20 mouse cellular contexts compared by ENCODE assay signal in genomic region chr16:12644621-12645020, GRCm38 (mm10).
"Had no signal": no experiment of that assay in that cellular context is flagged by ENCODE, and none has a peak within 500 bp of the region (broad histone marks: within the 10 kb centered on the region; RNA-seq: fewer than 3 reads in every experiment).

No protein-coding gene starts in this region.

- H3K4me1 ChIP-seq: liver, embryonic 13.5 days; liver, embryonic 15.5 days; lung, embryonic 15.5 days; megakaryocyte, embryonic 14.5 days; midbrain, embryonic 12.5 days; neural tube, embryonic 12.5 days; stomach, embryonic 15.5 days had no signal

- H3K9me3 ChIP-seq: liver, embryonic 13.5 days; liver, embryonic 15.5 days; lung, embryonic 15.5 days; megakaryocyte, embryonic 14.5 days; midbrain, embryonic 12.5 days; neural tube, embryonic 12.5 days; stomach, embryonic 15.5 days had no signal

- H3K9ac ChIP-seq: liver, embryonic 13.5 days; liver, embryonic 15.5 days; liver, postnatal 0 days; lung, embryonic 15.5 days; midbrain, embryonic 12.5 days; neural tube, embryonic 12.5 days; stomach, embryonic 15.5 days had no signal

- ATAC-seq: liver, postnatal 0 days; lung, postnatal 0 days; midbrain, embryonic 16.5 days had no signal

- DNase-seq: liver, embryonic 13.5 days; liver, postnatal 0 days; lung, adult 2 months; lung, postnatal 14 days; lung, postnatal 36 days; midbrain, embryonic 14.5 days; right cerebral cortex, postnatal 14 days; thymus, adult 2 months; thymus, postnatal 25 days; thymus, postnatal 4 days had no signal

- H3K36me3 ChIP-seq: liver, embryonic 13.5 days; liver, embryonic 15.5 days; lung, embryonic 15.5 days; midbrain, embryonic 12.5 days; neural tube, embryonic 12.5 days; stomach, embryonic 15.5 days had no signal

- H3K27ac ChIP-seq: liver, embryonic 13.5 days; liver, embryonic 15.5 days; lung, embryonic 15.5 days; macrophage; midbrain, embryonic 12.5 days; neural tube, embryonic 12.5 days; stomach, embryonic 15.5 days; stomach, postnatal 0 days had no signal

- H3K27me3 ChIP-seq: liver, embryonic 13.5 days; liver, embryonic 15.5 days; lung, embryonic 15.5 days; megakaryocyte, embryonic 14.5 days; midbrain, embryonic 12.5 days; neural tube, embryonic 12.5 days; stomach, embryonic 15.5 days had no signal

- H3K4me2 ChIP-seq: liver, embryonic 13.5 days; liver, embryonic 15.5 days; lung, embryonic 15.5 days; midbrain, embryonic 12.5 days; neural tube, embryonic 12.5 days; stomach, embryonic 15.5 days had no signal

- H3K4me3 ChIP-seq: liver, embryonic 13.5 days; liver, embryonic 15.5 days; lung, embryonic 15.5 days; megakaryocyte, embryonic 14.5 days; midbrain, embryonic 12.5 days; neural tube, embryonic 12.5 days; stomach, embryonic 15.5 days had no signal
